3 mouse cellular contexts compared by ENCODE assay signal in genomic region chr10:117497082-117497481, GRCm38 (mm10).
DNase-seq lines count a peak whose midpoint lies in the region; ATAC-seq lines count a peak whose summit lies in the region.
"Not testable (repeated sequence)": the region's sequence is repeated elsewhere in the genome, so short reads cannot be mapped to it uniquely, and the experiment has no call there.

No protein-coding gene starts in this region.

- H3K4me3 ChIP-seq in midbrain, embryonic 11.5 days (ENCODE audit: low read depth, low read length): not testable (repeated sequence)

- not testable (repeated sequence) for H3K4me2 ChIP-seq in midbrain, embryonic 11.5 days

- not testable (repeated sequence) for H3K9me3 ChIP-seq in midbrain, embryonic 11.5 days (ENCODE audit: control insufficient read depth, low read length)

- 73% methylated on average over 1 of the region's 1 CpGs for WGBS in midbrain, embryonic 11.5 days

- ATAC-seq in midbrain, embryonic 11.5 days (ENCODE audit: low FRiP score): not testable (repeated sequence)

- H3K9ac ChIP-seq in midbrain, embryonic 11.5 days (ENCODE audit: low read length): not testable (repeated sequence)

- H3K27ac ChIP-seq in midbrain, embryonic 11.5 days (ENCODE audit: low read depth, low read length): not testable (repeated sequence)

- not testable (repeated sequence) for H3K27me3 ChIP-seq in midbrain, embryonic 11.5 days (ENCODE audit: control insufficient read depth, insufficient read depth, low read length)

- not testable (repeated sequence) for H3K36me3 ChIP-seq in midbrain, embryonic 11.5 days (ENCODE audit: control insufficient read depth, insufficient read depth, low read length)

- DNase-seq in 3T3-L1 (ENCODE audit: low read depth, low spot score): peak; percentile 93
- peak; percentile 56 for DNase-seq in heart, adult 11 months
- peak; percentile 19 for DNase-seq in midbrain, embryonic 11.5 days (ENCODE audit: low spot score, missing footprints)

- H3K4me1 ChIP-seq in midbrain, embryonic 11.5 days (ENCODE audit: control insufficient read depth, insufficient read depth, low read length): not testable (repeated sequence)

Comparison
In these comparisons a context has a peak if more than half of its experiments do, and no peak if none do; other contexts are left out.
1. DNase-seq: peak in every context shown above with its lines; median percentile 93 in 3T3-L1; 56 in heart, adult 11 months; 19 in midbrain, embryonic 11.5 days.